Mouse (Mus musculus) embryonic fibroblast, embryonic 13.5 days (primary cell): Measurements from ENCODE around the gene Nkain2.

Experiments
- CTCF ChIP-seq: IDR thresholded peaks from 2 replicates; pipeline ENCODE4 v1.5.1; 2011; ENCODE audit warnings: mild to moderate bottlenecking, control low read depth, low read length, moderate library complexity, borderline replicate concordance; ENCODE audit not compliant: insufficient read depth
- POLR2A ChIP-seq: IDR thresholded peaks from 2 replicates; pipeline ENCODE4 v1.6.1; 2011; ENCODE audit warnings: low read depth, mild to moderate bottlenecking, control low read depth, low read length, moderate library complexity

GRCm38 (mm10) chr10:32439932-32440519 lies 450.2 kb downstream of the Nkain2 start:
- TF ChIP-seq POLR2A (no peak), CTCF (no peak)
